Mouse (Mus musculus) spleen, adult 2 months (tissue): ENCODE data around the gene Pnp. TPM values are rescaled to one million over a fixed set of nuclear protein-coding genes. Genes with fewer than 3 reads are reported as not detected.
A peak's percentile ranks its signal among the peaks of the same experiment; 100 is the strongest.
"Not testable (repeated sequence)": the region's sequence is repeated elsewhere in the genome, so short reads cannot be mapped to it uniquely, and the experiment has no call there.

Source experiments
- DNase-seq, 2 experiments: peaks; one replicate each; pipeline versions ENCODE4 v3.0.0 to v3.0.0-alpha.2; 2012 to 2021; ENCODE audit warnings: low spot score in 2 of 2, low read depth in 1 of 2
- H3K27ac ChIP-seq: fragments of 200-500 bp; 2 replicates; pipeline ENCODE4 v1.5.1; 2012; ENCODE audit warnings: low read length, inconsistent platforms; ENCODE audit not compliant: insufficient read depth
- H3K27me3 ChIP-seq: fragments of 200-500 bp; 2 replicates; pipeline ENCODE4 v1.6.1; 2012; ENCODE audit warnings: mild to moderate bottlenecking, moderate library complexity, low read length, inconsistent platforms; ENCODE audit not compliant: control insufficient read depth, insufficient read depth
- H3K36me3 ChIP-seq: fragments of 200-500 bp; 2 replicates; pipeline ENCODE4 v1.6.1; 2012; ENCODE audit warnings: mild to moderate bottlenecking, low read length, inconsistent platforms; ENCODE audit not compliant: control insufficient read depth, insufficient read depth
- H3K4me1 ChIP-seq: fragments of 200-500 bp; 2 replicates; pipeline ENCODE4 v1.6.1; 2011; ENCODE audit warnings: inconsistent platforms; ENCODE audit not compliant: control insufficient read depth, insufficient read depth, insufficient read length
- H3K4me3 ChIP-seq: fragments of 200-500 bp; 2 replicates; pipeline ENCODE4 v1.5.1; 2011; ENCODE audit warnings: mild to moderate bottlenecking, inconsistent platforms; ENCODE audit not compliant: insufficient read depth, insufficient read length; ENCODE audit errors: extremely low read depth
- CTCF ChIP-seq: fragments of 200-500 bp; IDR thresholded peaks from 2 replicates; pipeline ENCODE4 v1.5.1; 2011; ENCODE audit warnings: mild to moderate bottlenecking, inconsistent platforms; ENCODE audit not compliant: insufficient read depth, insufficient read length, insufficient replicate concordance; ENCODE audit errors: extremely low read depth
- POLR2A ChIP-seq: fragments of 200-500 bp; IDR thresholded peaks from 2 replicates; pipeline ENCODE4 v1.6.1; 2011; ENCODE audit warnings: low read depth, low read length, inconsistent platforms
- WGBS: fragments of 180-500 bp; shearing (Covaris S2); methylation state at CpG from one replicate; pipeline ENCODE4 v1.1.7; 2018; 5-methylcytosine and 5-hydroxymethylcytosine counted together
- polyA plus RNA-seq: library from polyadenylated mRNA; depleted of rRNA; stranded (reverse); fragments of >200 nt; gene quantifications from 2 replicates; pipeline ENCODE4 v1.2.3, GENCODE M21; 2012; rRNA removed

Pnp gene
- polyA plus RNA-seq, 1 experiment, result 27.0 TPM

DNA sequence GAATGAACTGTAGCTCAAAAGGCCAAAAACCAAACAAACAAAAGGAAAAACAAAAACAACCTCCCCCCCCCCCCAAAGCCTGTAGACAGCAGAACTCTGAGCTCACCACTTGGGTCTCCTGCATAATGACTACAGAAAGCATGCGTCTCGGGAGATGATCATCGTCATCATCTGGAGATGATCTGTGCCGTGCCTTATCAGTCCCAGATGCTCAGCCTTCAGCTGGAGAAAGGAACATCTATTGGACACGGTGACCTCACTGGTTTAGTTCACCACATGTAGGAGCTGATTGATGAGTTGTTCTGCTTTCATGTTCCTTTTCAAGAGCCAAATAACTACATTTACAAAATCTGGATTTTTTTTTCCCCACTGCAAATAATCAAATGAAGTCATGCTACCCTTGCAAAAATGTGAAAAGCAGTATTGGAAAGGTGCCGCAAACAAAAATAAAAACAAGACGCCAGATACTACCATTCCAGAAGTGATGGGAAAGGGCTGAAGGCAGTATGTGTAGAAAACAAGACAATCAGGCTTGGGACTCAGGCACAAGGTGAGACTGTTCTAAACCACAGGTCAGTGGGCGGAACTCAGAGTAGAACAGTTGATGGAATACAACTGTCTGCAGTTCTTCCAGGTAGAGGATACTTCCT lies 76.4 kb downstream of the Pnp start, which contains the start of gene Rnase10:
Rnase10 (plus strand) TSS at position 600 of the 650 bp plus-strand sequence.
- no peaks in the 10 kb centered on the region for H3K4me1 ChIP-seq
- DNase-seq, result no peak
- H3K4me3 ChIP-seq, result no peak within 1 kb of the TSS
- 76% methylated on average over 8 of the region's 8 CpGs for WGBS
- H3K36me3 ChIP-seq, result no peaks in the 10 kb centered on the region
- H3K27ac ChIP-seq, result peak within 1 kb of the TSS; percentile 55
- TF ChIP-seq CTCF, result no peak
- TF ChIP-seq POLR2A, result no peak
- no peaks in the 10 kb centered on the region for H3K27me3 ChIP-seq

- DNase-seq, result no peak
- peak overlapping the region; percentile 55 for H3K27ac ChIP-seq
These were observed 77.2 kb downstream of the Pnp start for GRCm38 (mm10) chr14:51007914-51008713.

DNA sequence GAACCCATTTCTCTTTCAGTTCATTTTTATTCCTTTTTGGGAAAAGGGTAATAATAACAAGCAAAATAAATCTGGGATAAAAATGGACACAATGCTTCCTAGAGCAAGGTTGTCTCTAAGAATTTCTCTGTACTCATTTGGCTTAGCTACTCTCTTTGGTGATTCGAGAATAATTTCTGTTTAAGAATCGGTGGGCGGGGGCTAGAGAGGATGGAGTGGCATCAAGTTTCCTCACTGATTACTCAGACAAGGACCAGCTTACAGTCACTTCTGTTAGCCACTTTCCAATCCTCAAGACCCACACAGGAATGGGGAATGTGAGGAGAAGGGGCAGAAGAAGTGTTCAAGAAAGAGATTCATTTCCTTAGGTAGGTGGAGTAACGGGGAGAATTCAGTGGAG lies 77.9 kb downstream of the Pnp start:
- TF ChIP-seq CTCF (no peak), POLR2A (no peak)
- no peak for DNase-seq
- peak overlapping the region; percentile 10; the same call in 1 of the 2 replicates for H3K27ac ChIP-seq
- H3K27me3 ChIP-seq, result no peaks in the 10 kb centered on the region
- WGBS, result 76% methylated on average over 4 of the region's 4 CpGs
- H3K36me3 ChIP-seq, result no peaks in the 10 kb centered on the region
- H3K4me1 ChIP-seq, result no peaks in the 10 kb centered on the region
- H3K4me3 ChIP-seq, result no peak overlapping the region

More at GRCm38 (mm10) chr14:51007914-51008713, 77.2 kb downstream of the Pnp start:
- 47% methylated on average over 13 of the region's 13 CpGs for WGBS
- TF ChIP-seq POLR2A (no peak), CTCF (no peak)
- H3K4me1 ChIP-seq, result no peaks in the 10 kb centered on the region
- H3K36me3 ChIP-seq, result no peaks in the 10 kb centered on the region
- H3K4me3 ChIP-seq, result no peak overlapping the region
- H3K27me3 ChIP-seq, result no peaks in the 10 kb centered on the region

DNA sequence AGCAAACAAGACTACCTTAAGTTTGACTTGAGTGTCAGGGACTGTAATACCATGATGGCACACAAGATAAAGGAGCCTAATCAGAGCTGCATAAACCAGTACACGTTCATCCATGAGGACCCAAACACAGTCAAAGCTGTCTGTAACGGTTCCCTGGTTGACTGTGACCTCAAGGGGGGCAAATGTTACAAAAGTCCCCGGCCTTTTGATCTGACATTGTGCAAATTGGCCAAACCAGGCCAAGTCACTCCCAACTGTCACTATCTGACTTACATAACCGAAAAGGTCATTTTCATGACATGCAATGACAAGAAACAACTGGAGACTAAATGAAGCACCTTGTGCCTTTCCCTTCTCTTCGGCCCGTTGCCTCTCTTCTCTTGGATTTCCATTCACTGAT lies 78.7 kb downstream of the Pnp start:
- no peaks in the 10 kb centered on the region for H3K4me1 ChIP-seq
- no peak overlapping the region for H3K4me3 ChIP-seq
- no peaks in the 10 kb centered on the region for H3K27me3 ChIP-seq
- no peak for DNase-seq
- H3K36me3 ChIP-seq, result no peaks in the 10 kb centered on the region
- TF ChIP-seq CTCF (no peak), POLR2A (no peak)
- H3K27ac ChIP-seq, result no peak overlapping the region
- WGBS, result 85% methylated on average over 6 of the region's 6 CpGs

- H3K27me3 ChIP-seq, H3K4me1 ChIP-seq, H3K4me3 ChIP-seq, H3K27ac ChIP-seq, H3K36me3 ChIP-seq, DNase-seq: not testable (repeated sequence)
- 87% methylated on average over 3 of the region's 3 CpGs for WGBS
These were observed 83.8 kb downstream of the Pnp start for GRCm38 (mm10) chr14:51014724-51015123.

Other genes with a start within 250 kb of the Pnp start
- not detected in 2 replicates for gene Olfr747, start 237.9 kb upstream of the Pnp start, polyA plus RNA-seq
- gene Olfr748, start 223.7 kb upstream of the Pnp start, polyA plus RNA-seq, result not detected in 2 replicates
- gene Olfr749, start 186.0 kb upstream of the Pnp start, polyA plus RNA-seq, result not detected in 2 replicates
- gene Ttc5, start 145.6 kb upstream of the Pnp start, polyA plus RNA-seq, result 24.3 and 28.1 TPM in 2 replicates
- not detected in 2 replicates for gene Ccnb1ip1, start 123.3 kb upstream of the Pnp start, polyA plus RNA-seq
- gene Parp2, start 123.2 kb upstream of the Pnp start, polyA plus RNA-seq, result 15.6 and 17.5 TPM in 2 replicates
- gene Tep1, start 60.5 kb upstream of the Pnp start, polyA plus RNA-seq, result 37.8 and 38.4 TPM in 2 replicates
- gene Klhl33, start 33.6 kb upstream of the Pnp start, polyA plus RNA-seq, result 0.09 and 0.18 TPM in 2 replicates
- 74.2 and 145 TPM in 2 replicates for gene Osgep, start 6.2 kb upstream of the Pnp start, polyA plus RNA-seq
- 22.7 and 26.8 TPM in 2 replicates for gene Apex1, start 6.1 kb upstream of the Pnp start, polyA plus RNA-seq
- gene Pip4p1, start 226 bp upstream of the Pnp start, polyA plus RNA-seq, result 87.3 and 131 TPM in 2 replicates
- gene Gm49342, start 13.4 kb downstream of the Pnp start, polyA plus RNA-seq, result 26.2 and 28.4 TPM in 2 replicates
- 2.7 and 3.1 TPM in 2 replicates for gene Pnp2, start 24.9 kb downstream of the Pnp start, polyA plus RNA-seq
- not detected in 2 replicates for gene Rnase10, start 76.7 kb downstream of the Pnp start, polyA plus RNA-seq
- not detected in 2 replicates for gene Rnase9, start 110.8 kb downstream of the Pnp start, polyA plus RNA-seq
- not detected in 2 replicates for gene Rnase11, start 119.1 kb downstream of the Pnp start, polyA plus RNA-seq
- 0.68 and 1.1 TPM in 2 replicates for gene Rnase12, start 126.6 kb downstream of the Pnp start, polyA plus RNA-seq
- gene Olfr750, start 143.4 kb downstream of the Pnp start, polyA plus RNA-seq, result not detected in 2 replicates
- gene Rnase4, start 160.0 kb downstream of the Pnp start, polyA plus RNA-seq, result 18.2 TPM in 2 replicates
- 2.8 and 3.5 TPM in 2 replicates for gene Ang, start 160.1 kb downstream of the Pnp start, polyA plus RNA-seq
- gene Eddm3b, start 183.3 kb downstream of the Pnp start, polyA plus RNA-seq, result not detected in 2 replicates
- 90.3 and 109 TPM in 2 replicates for gene Rnase6, start 192.8 kb downstream of the Pnp start, polyA plus RNA-seq
- gene Rnase1, start 215.7 kb downstream of the Pnp start, polyA plus RNA-seq, result 1,669 and 1,717 TPM in 2 replicates
- not detected in 2 replicates for gene Rnase2b, start 231.2 kb downstream of the Pnp start, polyA plus RNA-seq